Mouse (Mus musculus) frontal cortex, postnatal 25 days (tissue): ENCODE measurements at regions not wholly inside any gene's neighbourhood (a gene's known extent, or its start where the extent isn't known, plus 50 kb on each side); places are given as distances from the start of the nearest gene placed in this dataset.

Source experiments
- DNase-seq, 2 experiments: peaks; one replicate each; pipeline ENCODE4 v3.0.0; 2022; ENCODE audit warnings: low spot score in 2 of 2

DNA sequence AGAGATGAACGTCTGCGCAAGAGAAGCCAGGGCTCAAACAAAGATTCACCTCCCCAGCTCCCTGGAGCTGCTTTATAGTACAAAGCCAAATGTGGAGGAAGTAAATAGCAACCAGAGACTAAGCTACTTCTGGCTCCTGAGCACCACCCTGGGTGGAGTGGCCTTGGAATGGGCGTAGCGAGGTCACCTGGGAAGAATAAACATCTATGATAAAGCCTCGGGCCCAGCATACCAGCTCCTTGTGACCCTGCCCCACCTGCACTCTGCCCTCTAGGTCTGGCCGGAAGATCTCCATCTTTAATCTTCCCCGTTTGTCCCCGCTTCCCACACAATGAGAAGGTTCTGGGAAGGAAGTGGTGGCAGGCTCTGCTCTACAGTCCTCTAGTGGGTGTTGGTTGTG, 61.0 kb upstream of the Ptpn3 start:
- no peak for DNase-seq

DNA sequence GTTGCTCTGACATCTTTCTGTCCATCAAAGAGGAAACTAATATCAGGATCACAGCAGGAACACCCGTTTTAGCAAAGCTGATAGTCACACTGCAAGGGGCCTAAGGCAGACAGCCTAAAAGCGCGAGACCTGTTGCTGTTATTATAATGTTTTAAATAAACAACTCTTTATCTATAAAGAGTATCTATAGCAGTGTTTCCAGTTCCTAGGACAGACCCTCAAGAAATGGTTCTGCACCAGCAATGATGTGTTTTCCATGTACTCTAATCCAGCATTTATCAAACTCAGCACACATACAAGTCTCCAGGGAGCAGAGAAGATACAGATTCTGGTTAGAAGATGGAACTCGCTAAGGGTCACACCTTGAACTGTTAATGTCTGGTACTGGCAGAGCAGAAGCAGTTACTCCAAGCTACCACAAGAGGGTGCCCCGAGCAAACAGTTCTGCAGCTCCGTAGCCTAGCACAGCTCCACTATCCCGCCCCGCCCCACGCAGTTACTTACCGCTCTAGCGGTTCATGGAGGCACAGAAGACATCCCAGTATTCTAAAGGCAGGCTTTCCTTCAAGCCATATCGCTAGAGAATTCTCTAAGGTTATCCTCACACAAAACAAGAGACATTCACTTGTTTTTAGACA, 64.2 kb upstream of the Palm2 start:
- DNase-seq: peak; percentile 49 to 69

DNA sequence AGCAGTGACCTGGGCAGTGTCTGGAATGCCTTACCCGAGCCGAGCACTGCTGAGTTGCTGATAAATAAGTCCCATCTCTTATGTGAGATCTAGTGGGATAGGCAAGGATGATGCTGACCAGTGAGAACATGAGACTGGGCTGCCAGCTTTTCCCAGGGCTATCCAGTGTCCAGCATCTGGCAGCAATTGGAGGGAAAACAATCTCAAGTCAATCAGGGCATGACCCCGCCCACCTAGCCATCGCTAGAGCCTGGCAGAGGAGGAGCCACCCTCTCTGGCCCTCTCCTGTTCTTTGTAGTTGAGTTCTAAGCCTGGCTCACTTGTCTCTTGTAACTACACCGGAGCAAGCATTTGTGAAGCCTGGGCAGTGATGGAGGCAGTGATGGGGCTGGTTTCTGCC, 56.2 kb upstream of the Palm2 start:
- DNase-seq: no peak

DNA sequence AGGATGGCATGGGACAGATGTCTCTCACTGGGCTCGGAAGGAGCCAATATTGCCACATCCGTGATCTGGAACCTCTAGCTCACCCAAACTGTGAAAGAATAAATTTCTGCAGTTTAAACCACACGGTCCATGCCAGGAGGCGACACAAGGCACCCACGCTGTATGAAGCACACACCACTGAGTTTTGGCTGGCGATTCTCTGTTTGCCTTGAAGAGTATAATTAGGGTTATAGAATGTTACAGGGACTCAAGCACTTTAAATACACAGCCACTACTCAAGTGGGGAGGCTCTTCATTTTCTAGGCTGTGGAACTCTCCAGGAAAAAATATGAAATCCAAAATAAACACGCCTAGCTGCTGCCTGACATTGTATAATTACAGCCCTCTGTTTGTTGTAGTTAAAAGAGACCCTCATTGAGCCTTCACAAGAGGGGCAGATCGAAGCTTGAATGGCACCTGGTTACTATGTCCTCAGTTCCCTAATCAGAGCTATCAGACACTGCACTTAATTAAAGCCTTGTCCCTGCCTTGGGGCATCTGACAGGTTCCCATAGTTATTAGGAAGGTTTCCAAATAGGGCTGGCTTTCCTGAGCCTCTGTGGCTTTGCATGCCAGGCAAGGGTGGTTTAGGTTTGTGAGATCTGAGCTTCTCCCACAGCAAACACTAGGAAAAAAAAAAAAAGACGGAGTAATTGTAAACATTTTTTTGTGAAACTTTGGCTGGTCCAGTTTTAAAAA, 53.8 kb upstream of the Palm2 start:
- no peak for DNase-seq

DNA sequence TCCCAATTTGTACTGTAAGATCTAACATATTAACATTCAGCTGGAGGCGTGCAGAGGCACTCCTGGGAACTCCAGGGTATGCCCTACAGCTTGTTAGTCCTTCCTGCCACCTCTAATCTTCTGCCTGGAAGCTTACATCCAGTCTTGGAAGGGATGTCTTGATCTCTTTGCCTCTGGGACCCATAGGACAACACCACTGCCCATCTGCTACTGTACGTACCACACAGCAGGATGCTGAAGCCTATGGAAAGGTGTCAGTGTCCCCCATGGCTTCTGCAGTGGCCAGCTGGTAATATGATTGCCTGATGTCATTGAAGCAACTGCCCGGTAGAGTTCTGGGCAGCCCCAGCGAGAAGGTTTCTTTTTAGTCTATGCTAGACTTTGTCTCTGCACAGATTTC, 52.7 kb upstream of the Palm2 start:
- DNase-seq: no peak
